Mouse (Mus musculus) CH12.LX (cell line): Measurements from ENCODE around the gene Lpcat1. TPM values are rescaled to one million over a fixed set of nuclear protein-coding genes. Genes with fewer than 3 reads are reported as not detected.

Source experiments
- DNase-seq: peaks from one replicate; pipeline ENCODE4 v3.0.0-alpha.2; 2013; ENCODE audit errors: extremely low read depth
- H3K27ac ChIP-seq: 2 replicates; pipeline ENCODE4 v1.5.1; 2012; ENCODE audit warnings: low read depth, mild to moderate bottlenecking, control low read depth, moderate library complexity; ENCODE audit not compliant: insufficient read depth
- H3K27me3 ChIP-seq: replicated peaks from 2 replicates; pipeline ENCODE3; 2012; ENCODE audit warnings: inconsistent platforms
- H3K36me3 ChIP-seq, 2 experiments: replicated peaks in 1 of 2; 2 replicates each; pipeline versions ENCODE3 to v1.6.1; 2012; ENCODE audit warnings: inconsistent platforms in 1 of 2, low read length in 1 of 2, mild to moderate bottlenecking in 1 of 2, mixed read lengths in 1 of 2, moderate library complexity in 1 of 2; ENCODE audit not compliant: control insufficient read depth in 1 of 2, insufficient read depth in 1 of 2
- H3K4me1 ChIP-seq, 2 experiments: 2 replicates each; pipeline ENCODE4 v1.6.1; 2012; ENCODE audit warnings: inconsistent platforms in 1 of 2, moderate library complexity in 1 of 2; ENCODE audit not compliant: insufficient read depth in 2 of 2, control insufficient read depth in 1 of 2
- H3K4me2 ChIP-seq: 2 replicates; pipeline ENCODE4 v1.6.1; 2012; ENCODE audit warnings: low read depth, mild to moderate bottlenecking, control low read depth; ENCODE audit not compliant: poor library complexity, insufficient read depth, severe bottlenecking
- H3K4me3 ChIP-seq, 3 experiments: fragments of 150-350 bp in 1 of 3; sonication (generic) in 1 of 3; replicated peaks in 1 of 3; 2 replicates each; pipeline versions ENCODE3 to v1.5.1; 2011 to 2012; ENCODE audit warnings: low read depth in 2 of 3, low read length in 2 of 3, mild to moderate bottlenecking in 2 of 3, moderate library complexity in 2 of 3, control low read depth in 1 of 3, improper control_type of control experiment in 1 of 3, inconsistent platforms in 1 of 3, mixed read lengths in 1 of 3; ENCODE audit not compliant: poor library complexity in 1 of 3
- H3K79me2 ChIP-seq: replicated peaks from 2 replicates; pipeline ENCODE4 v1.6.1; 2012; ENCODE audit warnings: mild to moderate bottlenecking, moderate library complexity; ENCODE audit not compliant: control insufficient read depth, poor library complexity, insufficient read depth, severe bottlenecking; ENCODE audit errors: extremely low read depth
- H3K9ac ChIP-seq: 2 replicates; pipeline ENCODE4 v1.6.1; 2012; ENCODE audit warnings: low read depth, mild to moderate bottlenecking, control low read depth, moderate library complexity; ENCODE audit not compliant: insufficient read depth
- H3K9me3 ChIP-seq: replicated peaks from 2 replicates; pipeline ENCODE3; 2012; ENCODE audit warnings: low read length, inconsistent platforms, mixed read lengths
- CHD1 ChIP-seq: IDR thresholded peaks from 2 replicates; pipeline ENCODE4 v1.6.1; 2012; ENCODE audit warnings: low read depth, low read length, improper control_type of control experiment, inconsistent platforms
- CTCF ChIP-seq, 2 experiments: IDR thresholded peaks in 1 of 2; conservative IDR thresholded peaks in 1 of 2; 2 replicates each; pipeline ENCODE4 v1.5.1; 2011 to 2012; ENCODE audit warnings: low read depth in 2 of 2, low read length in 2 of 2, improper control_type of control experiment in 1 of 2, inconsistent platforms in 1 of 2, mild to moderate bottlenecking in 1 of 2, moderate library complexity in 1 of 2
- ELF1 ChIP-seq: IDR thresholded peaks from 2 replicates; pipeline ENCODE4 v1.6.1; 2014; ENCODE audit warnings: low read depth, mild to moderate bottlenecking, inconsistent platforms, low read length, improper control_type of control experiment
- ETS1 ChIP-seq: conservative IDR thresholded peaks from 2 replicates; pipeline ENCODE4 v1.6.1; 2012; ENCODE audit warnings: low read depth, mild to moderate bottlenecking, inconsistent platforms, low read length, improper control_type of control experiment, moderate library complexity
- KAT2A ChIP-seq: IDR thresholded peaks from 2 replicates; pipeline ENCODE4 v1.6.1; 2012; ENCODE audit warnings: low read length, improper control_type of control experiment, inconsistent platforms; ENCODE audit not compliant: insufficient replicate concordance
- MAZ ChIP-seq: IDR thresholded peaks from 2 replicates; pipeline ENCODE4 v1.6.1; 2012; ENCODE audit warnings: low read depth, mild to moderate bottlenecking, inconsistent platforms, low read length, improper control_type of control experiment, moderate library complexity
- MYC ChIP-seq: IDR thresholded peaks from 2 replicates; pipeline ENCODE4 v1.6.1; 2011; ENCODE audit warnings: low read depth, mild to moderate bottlenecking, improper control_type of control experiment, low read length
- POLR2A ChIP-seq: IDR thresholded peaks from 2 replicates; pipeline ENCODE4 v1.6.1; 2011; ENCODE audit warnings: low read depth, mild to moderate bottlenecking, improper control_type of control experiment, low read length
- POLR2AphosphoS2 ChIP-seq: IDR thresholded peaks from 2 replicates; pipeline ENCODE4 v1.6.1; 2011; ENCODE audit warnings: low read depth, low read length, improper control_type of control experiment
- RAD21 ChIP-seq: IDR thresholded peaks from 2 replicates; pipeline ENCODE4 v1.6.1; 2011; ENCODE audit warnings: low read depth, mild to moderate bottlenecking, low read length, improper control_type of control experiment, moderate library complexity
- RCOR1 ChIP-seq: conservative IDR thresholded peaks from 2 replicates; pipeline ENCODE4 v1.6.1; 2012; ENCODE audit warnings: low read depth, mild to moderate bottlenecking, inconsistent platforms, low read length, improper control_type of control experiment
- USF1 ChIP-seq: IDR thresholded peaks from 2 replicates; pipeline ENCODE4 v1.6.1; 2014; ENCODE audit warnings: low read depth, mild to moderate bottlenecking, inconsistent platforms, low read length, improper control_type of control experiment
- USF2 ChIP-seq: conservative IDR thresholded peaks from 2 replicates; pipeline ENCODE4 v1.6.1; 2011; ENCODE audit warnings: low read depth, low read length, improper control_type of control experiment
- ZKSCAN1 ChIP-seq: IDR thresholded peaks from 2 replicates; pipeline ENCODE4 v1.6.1; 2012; ENCODE audit warnings: low read depth, inconsistent platforms, low read length, improper control_type of control experiment, borderline replicate concordance
- ZMIZ1 ChIP-seq: IDR thresholded peaks from 2 replicates; pipeline ENCODE4 v1.6.1; 2012; ENCODE audit warnings: low read depth, mild to moderate bottlenecking, inconsistent platforms, low read length, improper control_type of control experiment
- dilution Hi-C: fragments of 300-500 bp; cut with MboI; formaldehyde crosslinking; loops from 2 replicates; pipeline ENCODE4 v1.14.3; 2020; ENCODE audit warnings: low sequenced_read_pairs; ENCODE audit not compliant: extremely low pct_unique_long_range_greater_than_20kb, extremely low pct_ligation_motif_present
- in situ Hi-C: fragments of 300-500 bp; cut with MboI; formaldehyde crosslinking; loops from 3 replicates; pipeline ENCODE4 v1.14.3; 2019; ENCODE audit warnings: low sequenced_read_pairs, low pct_ligation_motif_present, low pct_unique_long_range_greater_than_20kb, mixed read lengths
- polyA plus RNA-seq: library from polyadenylated mRNA; unstranded; fragments of >175 nt; gene quantifications from 2 replicates; pipeline ENCODE4 v1.2.1, GENCODE M21; 2012; ENCODE audit warnings: low read depth; ENCODE audit not compliant: insufficient read length
- total RNA-seq, 2 experiments: library from RNA; depleted of rRNA; stranded (reverse); fragments of 300-350 nt in 1 of 2; fragments of >200 nt in 1 of 2; gene quantifications; 2 replicates each; pipeline ENCODE4 v1.2.3; 2012 to 2014

Gene Lpcat1
- total and polyA plus RNA-seq, 3 experiments, result 22.6 to 36.9 (median 36.2) TPM

- H3K79me2 ChIP-seq, result no peaks in the 10 kb centered on the region
- H3K4me2 ChIP-seq, result no peak overlapping the region
- no peak overlapping the region for H3K27ac ChIP-seq
- H3K9ac ChIP-seq, result no peak overlapping the region
- no peaks in the 10 kb centered on the region for H3K9me3 ChIP-seq
- H3K4me3 ChIP-seq, result no peak overlapping the region
- H3K36me3 ChIP-seq, result no peaks in the 10 kb centered on the region
- no peak for DNase-seq
- dilution Hi-C loops, result no loop called here
- peaks cover 6% of the 10 kb centered on the region for H3K27me3 ChIP-seq
- H3K4me1 ChIP-seq, result peaks cover 10 to 22% of the 10 kb centered on the region in 2 experiments
- TF ChIP-seq USF2, result no peak
- TF ChIP-seq ZMIZ1, result no peak
- no peak for TF ChIP-seq CTCF (conservative IDR thresholded peaks at IDR 0.05 in 1 of 2, IDR thresholded peaks at IDR 0.05 in 1 of 2; ENCODE audit: low read depth in 2 of 2, low read length in 2 of 2)
- TF ChIP-seq MYC, result no peak
- no peak for TF ChIP-seq MAZ
- TF ChIP-seq CHD1, result no peak
- TF ChIP-seq ETS1, result no peak
- TF ChIP-seq ZKSCAN1, result no peak
- TF ChIP-seq ELF1, result no peak
- no peak for TF ChIP-seq USF1
- TF ChIP-seq POLR2A, result no peak
- no peak for TF ChIP-seq POLR2AphosphoS2
- no peak for TF ChIP-seq KAT2A
- no peak for TF ChIP-seq RAD21
- in situ Hi-C loops, result no loop called here
Measured at GRCm38 (mm10) chr13:73455328-73455727, 11.7 kb upstream of the Lpcat1 start.

DNA sequence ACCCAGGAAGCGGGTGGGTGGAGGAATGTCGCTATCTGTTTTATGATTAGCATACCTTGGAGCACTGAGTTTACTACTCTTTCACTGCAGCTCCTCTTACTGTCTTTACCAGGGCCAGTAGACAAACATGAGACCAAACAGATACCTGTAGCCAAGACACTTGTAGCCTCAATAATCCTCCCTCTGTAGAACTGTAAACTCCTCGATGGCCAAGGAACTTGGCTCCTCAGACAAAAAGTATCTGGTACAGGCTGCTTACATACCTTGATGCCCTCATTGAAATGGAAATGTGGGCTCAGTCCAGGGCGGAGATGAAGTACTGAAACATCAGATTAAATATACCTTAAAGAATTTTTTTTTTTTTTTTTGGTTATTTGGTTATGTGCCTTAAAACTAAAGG is 9.7 kb upstream of the Lpcat1 start:
- TF ChIP-seq RCOR1 (no peak), ZKSCAN1 (no peak), USF1 (no peak), KAT2A (no peak), POLR2AphosphoS2 (no peak)
- Histone ChIP-seq H3K4me3 (no peak overlapping the region), H3K27ac (no peak overlapping the region), H3K4me2 (no peak overlapping the region), H3K27me3 (no peaks in the 10 kb centered on the region), H3K9ac (no peak overlapping the region), H3K9me3 (no peaks in the 10 kb centered on the region), H3K4me1 (peaks cover 10 to 37% of the 10 kb centered on the region in 2 experiments), H3K79me2 (no peaks in the 10 kb centered on the region), H3K36me3 (no peaks in the 10 kb centered on the region)
- no peak for DNase-seq
- in situ Hi-C loops, result no loop called here
- dilution Hi-C loops, result no loop called here
